In the genomic region with DNA sequence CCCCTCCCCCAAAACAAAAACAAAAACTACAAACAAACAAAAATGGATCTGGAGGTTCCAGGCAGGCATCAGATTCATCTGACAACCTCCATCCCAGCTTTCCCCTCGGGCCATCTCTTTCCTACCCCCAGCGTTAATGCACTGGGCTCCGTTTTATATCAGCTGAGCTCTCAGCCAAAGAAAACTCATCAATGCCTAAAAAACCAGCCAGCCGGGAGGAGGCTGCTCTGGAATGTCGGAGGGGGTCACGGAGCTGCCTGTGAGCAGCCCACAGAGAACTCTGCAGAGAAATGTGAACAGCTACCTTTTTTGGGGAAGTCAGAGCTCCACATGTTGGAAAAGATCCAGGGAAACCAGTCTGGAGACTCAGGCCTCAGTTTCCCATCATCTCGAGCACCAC, we compare ENCODE assay signal across 10 mouse cellular contexts. TPM values are rescaled to one million over a fixed set of nuclear protein-coding genes. Genes with fewer than 3 reads are reported as not detected.
DNase-seq lines count a peak whose midpoint lies in the region; ATAC-seq and TF ChIP-seq lines count a peak whose summit lies in the region.
"Had no signal": no experiment of that assay in that cellular context is flagged by ENCODE, and none has a peak within 500 bp of the region (broad histone marks: within the 10 kb centered on the region; RNA-seq: fewer than 3 reads in every experiment).

No protein-coding gene starts in this region.

- H3K79me2 ChIP-seq in liver, adult 2 months (ENCODE audit: control insufficient read depth, insufficient read depth, low read length) = no peaks in the 10 kb centered on the region

- H3K4me2 ChIP-seq in liver, embryonic 11.5 days = no peak overlapping the region
- H3K4me2 ChIP-seq in intestine, embryonic 15.5 days (replicated peaks) = no peak overlapping the region
- no peak overlapping the region for H3K4me2 ChIP-seq in stomach, embryonic 14.5 days (replicated peaks; ENCODE audit: low read depth, low read length)

- no peak for DNase-seq in liver, adult 2 months (ENCODE audit: extremely low read depth, low read depth, low spot score)
- DNase-seq in liver, embryonic 11.5 days (ENCODE audit: low spot score) = no peak
- no peak for DNase-seq in ovary, adult 18-20 months (ENCODE audit: low spot score)
- no peak for DNase-seq in urinary bladder, postnatal 4 days (ENCODE audit: low spot score in 2 of 2)
- DNase-seq: cerebellum, adult 9-10 months; thymus, postnatal 36 days had no signal

- H3K9ac ChIP-seq in liver, adult 2 months (ENCODE audit: low read depth, low read length) = no peak overlapping the region
- no peak overlapping the region for H3K9ac ChIP-seq in liver, embryonic 11.5 days (ENCODE audit: low read depth, low read length)
- no peak overlapping the region for H3K9ac ChIP-seq in intestine, embryonic 15.5 days
- no peak overlapping the region for H3K9ac ChIP-seq in stomach, embryonic 14.5 days (replicated peaks; ENCODE audit: low read depth, low read length)

- ATAC-seq in liver, embryonic 11.5 days (replicated peaks; ENCODE audit: low FRiP score) = no peak
- no peak for ATAC-seq in intestine, embryonic 15.5 days
- ATAC-seq in stomach, embryonic 14.5 days (ENCODE audit: insufficient number of reproducible peaks, insufficient read depth, low FRiP score, low read depth) = no peak; the same call in 1 of the 2 replicates
- ATAC-seq: lung, postnatal 0 days had no signal

- peaks cover 2% of the 10 kb centered on the region; the same call in 1 of the 2 replicates for H3K4me1 ChIP-seq in liver, adult 2 months (ENCODE audit: control insufficient read depth, insufficient read depth, low read length)
- H3K4me1 ChIP-seq in liver, embryonic 11.5 days (replicated peaks; ENCODE audit: control insufficient read depth, insufficient read depth, low read length) = no peaks in the 10 kb centered on the region
- peaks cover 14% of the 10 kb centered on the region for H3K4me1 ChIP-seq in embryonic fibroblast, embryonic 13.5 days (ENCODE audit: control insufficient read depth, insufficient read depth, low read length)
- peaks cover 4% of the 10 kb centered on the region; the same call in 1 of the 2 replicates for H3K4me1 ChIP-seq in intestine, embryonic 15.5 days (replicated peaks)
- H3K4me1 ChIP-seq in stomach, embryonic 14.5 days (ENCODE audit: control insufficient read depth, insufficient read depth, low read length) = peaks cover 6% of the 10 kb centered on the region; the same call in 1 of the 2 replicates

- 0 out of 2 replicates have a peak overlapping the region, but pooled peaks have one; percentile 37 for H3K27ac ChIP-seq in liver, adult 2 months (replicated peaks; ENCODE audit: insufficient read depth, low read depth, low read length)
- no peak overlapping the region for H3K27ac ChIP-seq in liver, embryonic 11.5 days (ENCODE audit: low read depth, low read length)
- peak overlapping the region; percentile 62 for H3K27ac ChIP-seq in embryonic fibroblast, embryonic 13.5 days (ENCODE audit: insufficient read depth, low read length)
- peak overlapping the region; percentile 79 for H3K27ac ChIP-seq in intestine, embryonic 15.5 days
- H3K27ac ChIP-seq in stomach, embryonic 14.5 days (ENCODE audit: low read length) = peak overlapping the region; percentile 74; the same call in 1 of the 2 replicates

- H3K4me3 ChIP-seq in liver, adult 2 months (ENCODE audit: insufficient read depth, low read depth, low read length) = no peak overlapping the region
- no peak overlapping the region for H3K4me3 ChIP-seq in liver, embryonic 11.5 days (ENCODE audit: low read depth, low read length)
- H3K4me3 ChIP-seq in embryonic fibroblast, embryonic 13.5 days (ENCODE audit: insufficient read depth, low read length) = no peak overlapping the region
- H3K4me3 ChIP-seq in intestine, embryonic 15.5 days (replicated peaks) = no peak overlapping the region
- H3K4me3 ChIP-seq in stomach, embryonic 14.5 days (ENCODE audit: low read depth, low read length) = no peak overlapping the region

- TF ChIP-seq CTCF in liver, adult 2 months (IDR thresholded peaks at IDR 0.05; ENCODE audit: low read depth, low read length) = no peak
- TF ChIP-seq CTCF in embryonic fibroblast, embryonic 13.5 days (IDR thresholded peaks at IDR 0.05; ENCODE audit: borderline replicate concordance, insufficient read depth, low read length) = no peak

- no peaks in the 10 kb centered on the region for H3K27me3 ChIP-seq in liver, adult 2 months (ENCODE audit: control insufficient read depth, insufficient read depth, low read length)
- no peaks in the 10 kb centered on the region for H3K27me3 ChIP-seq in liver, embryonic 11.5 days (replicated peaks; ENCODE audit: control insufficient read depth, insufficient read depth, low read length)
- H3K27me3 ChIP-seq in intestine, embryonic 15.5 days (replicated peaks) = no peaks in the 10 kb centered on the region
- no peaks in the 10 kb centered on the region for H3K27me3 ChIP-seq in stomach, embryonic 14.5 days (ENCODE audit: control insufficient read depth, insufficient read depth, low read length)

- 68% methylated on average over 7 of the region's 7 CpGs for WGBS in liver, adult 2 months
- WGBS in liver, embryonic 11.5 days = 54% methylated on average over 7 of the region's 7 CpGs
- WGBS in intestine, embryonic 15.5 days = 45% methylated on average over 7 of the region's 7 CpGs
- 38% methylated on average over 7 of the region's 7 CpGs for WGBS in stomach, embryonic 14.5 days

- H3K36me3 ChIP-seq in liver, adult 2 months (ENCODE audit: control insufficient read depth, insufficient read depth, low read length) = no peaks in the 10 kb centered on the region
- no peaks in the 10 kb centered on the region for H3K36me3 ChIP-seq in liver, embryonic 11.5 days (ENCODE audit: control insufficient read depth, insufficient read depth, low read length)
- H3K36me3 ChIP-seq in intestine, embryonic 15.5 days = no peaks in the 10 kb centered on the region
- H3K36me3 ChIP-seq in stomach, embryonic 14.5 days (ENCODE audit: control insufficient read depth, insufficient read depth, low read length) = no peaks in the 10 kb centered on the region

- no peak for TF ChIP-seq POLR2A in liver, adult 2 months (IDR thresholded peaks at IDR 0.05; ENCODE audit: extremely low read depth, insufficient read depth, low read length)
- TF ChIP-seq POLR2A in embryonic fibroblast, embryonic 13.5 days (IDR thresholded peaks at IDR 0.05; ENCODE audit: low read depth, low read length) = no peak

- no peaks in the 10 kb centered on the region for H3K9me3 ChIP-seq in liver, embryonic 11.5 days (ENCODE audit: control insufficient read depth, low read length)
- H3K9me3 ChIP-seq in intestine, embryonic 15.5 days = no peaks in the 10 kb centered on the region
- H3K9me3 ChIP-seq in stomach, embryonic 14.5 days (ENCODE audit: control insufficient read depth, low read depth, low read length) = no peaks in the 10 kb centered on the region

RNA-seq across cellular contexts. Expression of a gene that starts 24.0 kb away (rescaled TPM):
- total RNA-seq in liver, adult 2 months (2014; rRNA removed) = 2.2 and 4.4 TPM in 2 replicates
- 2.8 and 2.9 TPM in 2 replicates for polyA plus RNA-seq in liver, adult 2 months (2012; rRNA removed)
- polyA plus RNA-seq in liver, embryonic 11.5 days (2014; fragmentation: Nextera tagmentation; extraction: Ambion mirVana) = 27.0 and 29.3 TPM in 2 replicates
- polyA plus RNA-seq in embryonic fibroblast, embryonic 13.5 days (2011; ENCODE audit: insufficient read length, low read depth, missing spikeins) = 78.7 and 79.0 TPM in 2 replicates
- polyA plus RNA-seq in intestine, embryonic 15.5 days (2015; fragmentation: Nextera tagmentation; extraction: Ambion mirVana) = 78.3 and 79.6 TPM in 2 replicates
- 109 and 112 TPM in 2 replicates for polyA plus RNA-seq in stomach, embryonic 14.5 days (2014; fragmentation: Nextera tagmentation; extraction: Ambion mirVana)

RNA-seq across cellular contexts. Expression of a gene that starts 50.0 kb away (rescaled TPM):
- 2.4 and 2.6 TPM in 2 replicates for total RNA-seq in liver, adult 2 months (2014; rRNA removed)
- polyA plus RNA-seq in liver, adult 2 months (2012; rRNA removed) = 6.3 and 6.7 TPM in 2 replicates
- polyA plus RNA-seq in liver, embryonic 11.5 days (2014; fragmentation: Nextera tagmentation; extraction: Ambion mirVana) = 27.9 and 35.9 TPM in 2 replicates
- polyA plus RNA-seq in embryonic fibroblast, embryonic 13.5 days (2011; ENCODE audit: insufficient read length, low read depth, missing spikeins) = 148 and 152 TPM in 2 replicates
- 147 and 154 TPM in 2 replicates for polyA plus RNA-seq in intestine, embryonic 15.5 days (2015; fragmentation: Nextera tagmentation; extraction: Ambion mirVana)
- polyA plus RNA-seq in stomach, embryonic 14.5 days (2014; fragmentation: Nextera tagmentation; extraction: Ambion mirVana) = 154 and 160 TPM in 2 replicates

RNA-seq across cellular contexts. Expression of a gene that starts 59.8 kb away (rescaled TPM):
- total RNA-seq in liver, adult 2 months (2014; rRNA removed) = not detected in 2 replicates
- polyA plus RNA-seq in liver, adult 2 months (2012; rRNA removed) = 0.05 and 0.07 TPM in 2 replicates
- polyA plus RNA-seq in liver, embryonic 11.5 days (2014; fragmentation: Nextera tagmentation; extraction: Ambion mirVana) = 0.45 and 0.52 TPM in 2 replicates
- polyA plus RNA-seq in embryonic fibroblast, embryonic 13.5 days (2011; ENCODE audit: insufficient read length, low read depth, missing spikeins) = not detected in 2 replicates
- 4.2 and 4.6 TPM in 2 replicates for polyA plus RNA-seq in intestine, embryonic 15.5 days (2015; fragmentation: Nextera tagmentation; extraction: Ambion mirVana)
- 1.2 and 2.0 TPM in 2 replicates for polyA plus RNA-seq in stomach, embryonic 14.5 days (2014; fragmentation: Nextera tagmentation; extraction: Ambion mirVana)
